Mouse (Mus musculus) adrenal gland, postnatal 10 days (tissue): ENCODE results near the gene Acad9. TPM values are rescaled to one million over a fixed set of nuclear protein-coding genes. Genes with fewer than 3 reads are reported as not detected.
"Not testable (repeated sequence)": the region's sequence is repeated elsewhere in the genome, so short reads cannot be mapped to it uniquely, and the experiment has no call there.

Source experiments
- DNase-seq: peaks from one replicate; pipeline ENCODE4 v3.0.0; 2021; ENCODE audit warnings: mixed read lengths
- total RNA-seq, 2 experiments: library from RNA; stranded (reverse); gene quantifications; 2 replicates each; pipeline ENCODE4 v1.2.3; 2021

Gene Acad9
- total RNA-seq, 2 experiments from 2014 or later, result 56.7 to 64.7 TPM

- no peak for DNase-seq
Measured at GRCm38 (mm10) chr3:36087591-36087990, 21.8 kb downstream of the Acad9 start.

DNA sequence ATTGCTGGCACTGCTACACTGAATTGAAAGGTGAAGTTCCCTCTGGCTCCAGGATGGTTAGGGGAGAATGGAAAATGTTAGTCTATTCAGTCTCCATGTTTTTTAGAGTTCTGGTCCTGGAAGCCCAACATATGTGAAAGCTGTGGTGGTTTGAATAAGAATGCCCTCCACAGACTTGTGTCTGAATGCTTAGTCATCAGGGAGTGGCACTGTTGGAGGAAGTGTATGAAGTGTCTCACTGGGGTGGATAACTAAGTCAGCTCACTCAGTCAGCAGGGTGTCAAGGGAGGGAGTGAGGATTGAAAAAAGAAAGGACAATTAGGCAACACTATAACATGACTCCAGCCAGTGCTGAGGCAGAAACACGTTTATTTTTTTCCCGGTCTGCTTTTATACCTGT is 29.6 kb downstream of the Acad9 start:
- no peak for DNase-seq

DNA sequence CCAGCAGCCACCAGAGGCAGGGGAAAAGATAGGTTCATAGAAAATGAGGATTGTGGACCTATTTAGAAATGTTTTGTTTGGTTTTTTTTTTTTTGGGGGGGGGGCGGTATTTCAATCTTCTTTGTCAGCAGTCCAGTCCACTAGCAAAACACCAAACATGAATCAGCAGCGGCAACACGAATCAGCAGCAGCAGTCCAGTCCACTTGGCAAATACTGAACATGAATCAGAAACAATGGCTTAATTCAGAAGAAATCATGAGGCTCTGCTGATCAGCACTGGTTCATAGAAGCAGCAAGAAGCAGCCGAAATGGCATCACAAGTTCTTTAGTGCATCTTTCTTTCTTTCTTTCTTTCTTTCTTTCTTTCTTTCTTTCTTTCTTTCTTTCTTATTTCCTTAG is 50.3 kb downstream of the Acad9 start:
- DNase-seq, result no peak

DNA sequence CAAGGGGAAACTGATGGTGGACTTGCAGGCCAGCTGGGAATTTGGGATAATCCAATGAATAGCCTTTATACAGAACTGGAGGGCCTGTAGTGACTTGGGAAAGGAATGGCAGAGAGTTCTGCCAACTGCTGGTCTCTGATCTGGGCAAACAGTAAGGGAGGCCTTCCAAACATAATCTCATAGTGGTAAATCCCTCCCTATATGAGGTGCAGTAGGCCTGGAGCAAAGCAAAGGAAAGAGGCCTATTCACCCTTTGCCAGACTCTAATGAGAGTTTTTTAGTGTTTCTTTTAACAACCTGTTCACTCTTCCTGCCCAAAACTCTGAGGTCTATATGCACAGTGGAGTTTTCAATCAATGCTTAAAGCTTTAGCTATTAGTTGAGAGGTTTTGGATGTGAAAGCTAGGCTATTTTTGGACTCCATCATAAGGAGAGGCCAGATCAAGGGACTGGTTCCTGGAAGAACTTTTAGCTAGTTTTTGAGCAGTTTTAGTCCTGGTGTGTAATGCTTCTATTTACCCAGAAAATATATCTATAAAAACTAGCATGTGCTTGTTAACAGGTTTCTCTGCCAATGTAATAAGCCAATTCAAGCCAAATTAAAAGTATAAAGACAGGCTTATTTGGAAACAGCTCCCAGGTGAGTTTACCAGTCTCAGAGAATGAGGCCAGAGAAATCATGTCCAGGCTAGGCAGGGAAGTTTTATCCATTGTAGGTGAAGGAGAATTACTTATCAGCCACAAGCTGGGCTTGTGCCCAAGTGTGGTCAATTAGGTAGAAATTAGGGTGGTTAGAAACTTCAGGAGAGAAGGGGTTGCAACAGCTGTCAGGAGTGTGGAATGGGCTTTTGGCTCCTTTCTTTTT is 54.1 kb downstream of the Acad9 start:
- DNase-seq, result no peak

- DNase-seq, result not testable (repeated sequence)
Measured at GRCm38 (mm10) chr3:36126176-36126575, 60.4 kb downstream of the Acad9 start.

DNA sequence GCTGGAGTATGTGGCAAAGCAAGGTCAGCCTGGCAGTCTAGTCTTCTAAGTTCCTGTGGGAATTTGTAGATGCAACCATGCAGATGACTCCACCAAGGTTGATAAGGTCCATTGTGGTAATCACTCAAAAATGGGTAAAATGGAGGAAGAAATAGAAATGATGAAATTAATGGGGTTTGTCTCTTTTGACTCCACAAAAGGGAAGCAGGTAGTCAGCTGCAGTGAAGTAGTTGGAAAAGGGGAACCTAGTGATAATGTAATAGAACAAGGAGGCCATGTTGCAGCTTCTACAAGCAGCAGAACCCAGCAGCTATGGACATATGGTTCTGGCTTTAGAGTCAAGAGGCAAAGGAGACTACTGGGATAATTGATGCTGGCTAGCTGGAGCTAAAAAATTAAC is 70.4 kb downstream of the Acad9 start:
- DNase-seq, result no peak

- peak; percentile 29 for DNase-seq
Measured at GRCm38 (mm10) chr3:36137560-36137959, 71.8 kb downstream of the Acad9 start.

- no peak for DNase-seq
Measured at GRCm38 (mm10) chr3:36138171-36138660, 72.4 kb downstream of the Acad9 start.

DNA sequence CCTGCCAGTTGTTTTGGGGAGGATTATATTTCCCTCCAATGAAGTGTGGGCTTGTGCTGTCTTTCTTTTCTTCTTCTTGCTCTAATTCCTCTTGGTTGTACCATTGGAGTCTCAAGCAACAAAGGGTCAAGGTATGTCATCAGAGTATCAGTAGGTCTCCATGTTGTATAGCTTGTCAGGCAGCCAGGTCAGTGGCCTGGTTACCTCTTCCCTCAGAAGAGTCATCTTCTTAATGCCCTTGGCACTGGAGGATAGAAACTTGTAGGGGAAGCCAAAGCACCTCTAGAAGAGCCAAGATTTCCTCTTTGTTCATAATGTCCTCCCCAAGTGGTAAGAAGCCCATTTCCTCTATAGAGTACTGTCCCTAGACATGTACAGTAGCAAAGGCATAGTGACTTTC is 73.2 kb downstream of the Acad9 start:
- DNase-seq, result no peak

Other genes starting within 250 kb of the Acad9 start
- gene Dcun1d1, start 128.5 kb upstream of the Acad9 start, total RNA-seq, result 10 to 100 TPM; 55.3 to 65.0 TPM
- gene Mccc1, start 65.3 kb upstream of the Acad9 start, total RNA-seq, result 10 to 100 TPM; 93.1 to 94.1 TPM
- gene Ccdc144b, start 12.4 kb upstream of the Acad9 start, total RNA-seq, result under 1 TPM; 0.06 to 0.12 TPM
- gene D3Ertd254e, start 85.0 kb downstream of the Acad9 start, total RNA-seq, result 1 to 10 TPM; 5.1 to 9.1 TPM
- not detected for gene Qrfpr, start 156.3 kb downstream of the Acad9 start, total RNA-seq